In the genomic region with DNA sequence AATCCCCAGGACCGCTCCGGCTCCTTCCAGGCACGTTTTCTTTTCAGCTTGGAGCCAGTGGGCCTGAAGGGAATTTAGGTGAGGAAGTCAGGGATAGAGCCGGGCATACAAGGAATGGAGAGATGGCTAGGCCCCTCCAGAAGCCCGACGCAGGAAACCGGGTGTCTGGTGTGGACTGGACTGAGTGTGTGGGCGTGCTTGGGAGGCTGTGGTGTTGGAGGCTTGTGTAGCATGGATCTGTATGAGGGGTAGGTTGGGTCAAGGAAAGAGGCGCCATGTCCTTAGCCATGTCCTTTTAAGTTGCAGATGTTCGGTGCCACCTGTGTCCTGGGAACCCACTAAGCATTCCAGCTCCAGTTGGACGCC, we compare ENCODE assay signal across 7 mouse cellular contexts. TPM values are rescaled to one million over a fixed set of nuclear protein-coding genes. Genes with fewer than 3 reads are reported as not detected.
A peak's percentile ranks its signal among the peaks of the same experiment; 100 is the strongest.
DNase-seq lines count a peak whose midpoint lies in the region; ATAC-seq and TF ChIP-seq lines count a peak whose summit lies in the region.

No protein-coding gene starts in this region.

- H3K9me3 ChIP-seq in forebrain, embryonic 14.5 days (replicated peaks; ENCODE audit: control insufficient read depth, low read length): no peaks in the 10 kb centered on the region
- no peaks in the 10 kb centered on the region for H3K9me3 ChIP-seq in liver, embryonic 16.5 days (replicated peaks; ENCODE audit: control insufficient read depth, low read length)

- peaks cover 7% of the 10 kb centered on the region; the same call in 1 of the 2 replicates for H3K4me1 ChIP-seq in forebrain, embryonic 14.5 days (ENCODE audit: control insufficient read depth, insufficient read depth, low read length)
- no peaks in the 10 kb centered on the region; the same call in 1 of the 2 replicates for H3K4me1 ChIP-seq in liver, embryonic 16.5 days (ENCODE audit: control insufficient read depth, low read depth, low read length)

- peak overlapping the region; percentile 83 for H3K9ac ChIP-seq in forebrain, embryonic 14.5 days (ENCODE audit: low read length)
- H3K9ac ChIP-seq in liver, embryonic 16.5 days (ENCODE audit: low read depth, low read length): no peak overlapping the region

- TF ChIP-seq CTCF in layer of hippocampus, adult 2 months (conservative IDR thresholded peaks at IDR 0.05): no peak

- peak overlapping the region; percentile 85 for H3K4me2 ChIP-seq in forebrain, embryonic 14.5 days (ENCODE audit: low read length)
- peak overlapping the region; percentile 66 for H3K4me2 ChIP-seq in liver, embryonic 16.5 days (ENCODE audit: low read depth, low read length)

- H3K36me3 ChIP-seq in forebrain, embryonic 14.5 days (ENCODE audit: control insufficient read depth, insufficient read depth, low read length): no peaks in the 10 kb centered on the region
- no peaks in the 10 kb centered on the region for H3K36me3 ChIP-seq in liver, embryonic 16.5 days (ENCODE audit: control insufficient read depth, insufficient read depth)

- 30% methylated on average over 11 of the region's 11 CpGs for WGBS in forebrain, embryonic 14.5 days
- WGBS in liver, embryonic 16.5 days (ENCODE audit: insufficient replicate concordance): 30% methylated on average over 11 of the region's 11 CpGs

- peak; percentile 19 for ATAC-seq in forebrain, embryonic 14.5 days
- no peak for ATAC-seq in liver, embryonic 16.5 days (ENCODE audit: low read depth)

- DNase-seq in layer of hippocampus, adult 2 months (ENCODE audit: low spot score in 2 of 2): peak in 1 of 2 experiments; percentile 30
- DNase-seq in layer of hippocampus, adult 9-11 months: no peak
- peak; percentile 10 for DNase-seq in brain, embryonic 18.5 days (ENCODE audit: low read depth, low spot score)
- no peak for DNase-seq in forebrain, embryonic 14.5 days (ENCODE audit: low spot score)
- DNase-seq in urinary bladder, adult 18-20 months (ENCODE audit: low spot score in 2 of 2): no peak
- no peak for DNase-seq in thymus, adult 18-20 months

- H3K27ac ChIP-seq in layer of hippocampus, adult 2 months: peak overlapping the region; percentile 92
- H3K27ac ChIP-seq in forebrain, embryonic 14.5 days (ENCODE audit: low read depth, low read length): peak overlapping the region; percentile 58; the same call in 1 of the 2 replicates
- no peak overlapping the region for H3K27ac ChIP-seq in liver, embryonic 16.5 days (ENCODE audit: low read length)

- no peaks in the 10 kb centered on the region for H3K27me3 ChIP-seq in forebrain, embryonic 14.5 days (replicated peaks; ENCODE audit: control insufficient read depth, insufficient read depth, low read length)
- peaks cover 16% of the 10 kb centered on the region for H3K27me3 ChIP-seq in liver, embryonic 16.5 days (ENCODE audit: control insufficient read depth, insufficient read depth, low read depth, low read length)

- H3K4me3 ChIP-seq in layer of hippocampus, adult 2 months: peak overlapping the region; percentile 72
- H3K4me3 ChIP-seq in forebrain, embryonic 14.5 days (ENCODE audit: low read depth, low read length): peak overlapping the region; percentile 57
- H3K4me3 ChIP-seq in liver, embryonic 16.5 days (ENCODE audit: low read depth, low read length): peak overlapping the region; percentile 52; the same call in 1 of the 2 replicates

RNA-seq across cellular contexts. Expression of a gene that starts 0.9 kb away (rescaled TPM):
- 10 to 100 TPM; 47.6 to 48.6 TPM for total RNA-seq in layer of hippocampus, adult 2 months (2021)
- polyA plus RNA-seq in forebrain, embryonic 14.5 days (2014; fragmentation: Nextera tagmentation; extraction: Ambion mirVana): 5.3 and 6.5 TPM in 2 replicates
- polyA plus RNA-seq in liver, embryonic 16.5 days (2015; fragmentation: Nextera tagmentation; extraction: Ambion mirVana): 1.0 and 1.1 TPM in 2 replicates

RNA-seq across cellular contexts. Expression of a gene that starts 51.4 kb away (rescaled TPM):
- 10 to 100 TPM; 80.0 to 82.8 TPM for total RNA-seq in layer of hippocampus, adult 2 months (2021)
- polyA plus RNA-seq in forebrain, embryonic 14.5 days (2014; fragmentation: Nextera tagmentation; extraction: Ambion mirVana): 8.7 and 10.2 TPM in 2 replicates
- polyA plus RNA-seq in liver, embryonic 16.5 days (2015; fragmentation: Nextera tagmentation; extraction: Ambion mirVana): 0.94 and 1.2 TPM in 2 replicates
